Mouse (Mus musculus) gastrocnemius, postnatal 36 days (tissue): ENCODE results near the gene E130309D02Rik. TPM values are rescaled to one million over a fixed set of nuclear protein-coding genes. Genes with fewer than 3 reads are reported as not detected.

Experiments
- DNase-seq, 2 experiments: peaks; one replicate each; pipeline ENCODE4 v3.0.0; 2022
- intact Hi-C: fragments of 180-260 bp; cut with DNase I; formaldehyde crosslinking; loops from one replicate; pipeline ENCODE4 v1.15.1; 2025
- total RNA-seq, 2 experiments: library from RNA; stranded (reverse); gene quantifications; 2 replicates each; pipeline ENCODE4 v1.2.3; 2021

E130309D02Rik gene
- total RNA-seq, 2 experiments from 2014 or later = 8.9 to 10.3 TPM

GRCm38 (mm10) chr5:143314183-143314729 is 904 bp downstream of the E130309D02Rik start:
- intact Hi-C loops = no loop called here
- no peak for DNase-seq

DNA sequence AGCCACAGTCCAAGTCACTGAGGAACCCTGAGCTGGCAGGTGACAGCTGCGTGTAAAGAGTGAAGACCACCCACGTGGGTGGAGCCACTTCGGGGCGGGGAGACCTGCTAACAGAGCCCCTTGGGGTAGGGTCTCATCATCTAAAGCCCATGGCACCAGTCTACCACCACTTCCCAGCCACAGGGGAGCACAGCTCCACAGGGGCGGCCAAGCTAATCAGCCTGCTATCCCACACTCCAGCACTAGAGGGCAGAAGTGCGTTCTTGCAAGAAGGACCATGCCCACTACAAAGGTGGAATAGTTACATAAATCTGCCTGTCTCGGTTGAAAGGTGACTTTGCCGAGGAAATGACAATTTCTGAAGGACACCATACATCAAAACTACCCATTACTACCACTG is 3.3 kb downstream of the E130309D02Rik start:
- intact Hi-C loops = no loop called here
- DNase-seq = peak; percentile 53 to 66

GRCm38 (mm10) chr5:143309916-143310315 is 5.2 kb downstream of the E130309D02Rik start:
- intact Hi-C loops = no loop called here
- no peak for DNase-seq

DNA sequence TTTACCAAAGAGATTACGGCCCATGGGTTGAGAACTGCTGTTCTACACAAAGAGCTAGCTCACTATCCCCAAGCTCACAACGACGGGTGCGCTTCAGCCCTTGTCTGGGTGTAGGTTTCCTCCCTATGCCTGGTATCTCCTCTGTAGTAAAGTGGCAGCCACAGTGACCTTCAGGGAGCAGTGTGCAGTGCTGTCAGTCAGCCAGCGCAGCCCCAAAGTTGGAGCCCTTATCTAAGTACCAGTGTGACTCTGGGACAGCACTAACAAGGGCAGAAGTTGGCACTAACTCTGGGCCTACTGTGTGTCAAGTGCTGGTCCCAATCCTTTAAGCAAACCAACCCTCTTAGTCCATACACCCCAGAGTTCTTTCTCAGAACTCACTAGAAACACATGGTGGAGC is 6.3 kb downstream of the E130309D02Rik start:
- no peak for DNase-seq
- intact Hi-C loops = no loop called here

DNA sequence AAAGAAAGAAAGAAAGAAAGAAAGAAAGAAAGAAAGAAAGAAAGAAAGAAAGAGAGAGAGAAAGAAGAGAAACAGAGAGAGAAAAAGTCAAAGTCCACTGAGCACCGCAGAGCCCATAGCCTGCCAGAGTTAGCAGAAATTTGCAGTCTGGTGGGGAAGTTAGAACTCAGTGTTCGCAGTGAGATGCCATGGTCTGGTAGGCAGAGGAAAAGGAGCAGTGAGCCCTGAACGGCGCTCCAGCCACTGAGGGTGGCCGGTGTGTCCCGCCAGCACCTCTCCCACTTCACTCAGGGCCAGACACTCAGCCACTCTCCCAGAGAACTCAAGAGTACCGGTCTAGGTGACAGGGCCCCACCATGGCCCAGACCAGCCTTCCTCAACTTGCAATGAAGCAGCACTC is 10.9 kb downstream of the E130309D02Rik start:
- no peak for DNase-seq
- intact Hi-C loops = no loop called here

- DNase-seq = no peak
- intact Hi-C loops = no loop called here
Observed at GRCm38 (mm10) chr5:143301296-143301695, 13.9 kb downstream of the E130309D02Rik start.

- intact Hi-C loops = no loop called here
- DNase-seq = no peak
Observed at GRCm38 (mm10) chr5:143299686-143300085, 15.5 kb downstream of the E130309D02Rik start.

GRCm38 (mm10) chr5:143298391-143298790 is 16.8 kb downstream of the E130309D02Rik start:
- DNase-seq = no peak
- intact Hi-C loops = no loop called here

DNA sequence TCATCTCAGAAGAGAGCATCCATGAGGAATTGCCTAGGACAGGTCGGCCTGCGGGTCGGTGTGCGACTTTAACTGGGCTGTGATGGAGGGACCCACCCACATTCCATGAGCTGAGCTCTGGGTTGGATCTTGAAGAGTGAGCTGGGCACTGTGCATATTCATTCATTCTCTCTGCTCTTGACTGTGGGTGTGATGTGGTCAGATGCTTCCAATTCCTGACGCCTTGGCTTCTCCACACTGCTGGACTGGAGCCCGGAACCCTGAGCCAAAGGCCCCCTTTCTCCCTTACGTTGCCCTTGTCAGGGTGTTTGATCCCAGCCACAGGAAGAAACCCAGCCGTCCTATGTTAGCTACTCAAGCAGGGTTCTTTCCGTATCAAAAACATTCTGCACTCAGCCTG is 17.2 kb downstream of the E130309D02Rik start:
- no peak for DNase-seq
- intact Hi-C loops = no loop called here

DNA sequence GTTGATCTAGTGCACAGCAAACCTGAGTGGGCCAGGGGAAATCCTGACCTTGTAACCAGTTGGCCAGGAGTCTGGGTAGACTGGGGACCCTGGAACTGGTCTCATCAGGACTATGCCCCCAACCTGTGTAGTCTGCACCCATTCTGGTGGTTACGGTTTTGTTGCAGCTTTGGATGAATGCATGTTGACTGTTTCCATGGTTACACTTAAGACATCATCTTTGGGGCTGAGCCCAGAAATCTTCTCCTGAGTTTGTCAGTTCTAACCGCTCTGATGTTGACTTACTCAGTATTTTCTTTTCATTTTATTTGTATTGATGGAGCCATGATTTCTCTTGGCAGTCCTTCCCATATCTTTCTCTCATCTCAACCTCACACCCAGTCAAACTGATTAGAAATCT is 19.8 kb downstream of the E130309D02Rik start:
- intact Hi-C loops = no loop called here
- DNase-seq = no peak

- intact Hi-C loops = loop anchor here (5.0 kb wide), 1 partner anchor 1353 kb away; no protein-coding TSS in a partner anchor
- DNase-seq = no peak
Observed at GRCm38 (mm10) chr5:143294862-143295261, 20.3 kb downstream of the E130309D02Rik start.

DNA sequence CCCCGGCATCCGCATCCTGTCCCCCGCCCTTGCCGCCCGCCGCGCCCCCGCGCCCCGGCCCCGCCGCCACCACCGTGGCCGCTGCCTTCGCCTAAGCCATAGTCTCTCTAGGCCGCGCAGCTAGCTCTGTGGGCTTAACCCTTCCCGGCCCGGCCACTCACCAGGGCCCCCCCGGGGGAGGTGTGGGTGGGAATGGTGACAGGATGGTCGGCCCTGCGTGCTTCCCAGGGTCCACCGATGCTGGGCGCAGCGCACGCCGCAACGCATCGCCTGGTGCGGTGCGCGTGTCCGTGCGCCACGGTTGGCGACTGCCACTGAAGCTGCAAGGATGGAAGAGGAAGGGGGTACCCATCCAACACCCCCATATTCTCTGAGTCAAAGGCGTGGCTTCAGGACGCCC is 21.8 kb downstream of the E130309D02Rik start, which contains the start of gene Zfp853:
Gene Zfp853, minus strand, starts transcription at position 220 of the 400 bp plus-strand sequence.
- intact Hi-C loops = loop anchor here (5.0 kb wide), 1 partner anchor 1351 kb away; no protein-coding TSS in a partner anchor
- DNase-seq = no peak

GRCm38 (mm10) chr5:143292879-143293278 is 22.3 kb downstream of the E130309D02Rik start:
- no peak for DNase-seq
- intact Hi-C loops = loop anchor here (5.0 kb wide), 1 partner anchor 1351 kb away; no protein-coding TSS in a partner anchor

GRCm38 (mm10) chr5:143289299-143289698 is 25.9 kb downstream of the E130309D02Rik start:
- no peak for DNase-seq
- intact Hi-C loops = no loop called here

DNA sequence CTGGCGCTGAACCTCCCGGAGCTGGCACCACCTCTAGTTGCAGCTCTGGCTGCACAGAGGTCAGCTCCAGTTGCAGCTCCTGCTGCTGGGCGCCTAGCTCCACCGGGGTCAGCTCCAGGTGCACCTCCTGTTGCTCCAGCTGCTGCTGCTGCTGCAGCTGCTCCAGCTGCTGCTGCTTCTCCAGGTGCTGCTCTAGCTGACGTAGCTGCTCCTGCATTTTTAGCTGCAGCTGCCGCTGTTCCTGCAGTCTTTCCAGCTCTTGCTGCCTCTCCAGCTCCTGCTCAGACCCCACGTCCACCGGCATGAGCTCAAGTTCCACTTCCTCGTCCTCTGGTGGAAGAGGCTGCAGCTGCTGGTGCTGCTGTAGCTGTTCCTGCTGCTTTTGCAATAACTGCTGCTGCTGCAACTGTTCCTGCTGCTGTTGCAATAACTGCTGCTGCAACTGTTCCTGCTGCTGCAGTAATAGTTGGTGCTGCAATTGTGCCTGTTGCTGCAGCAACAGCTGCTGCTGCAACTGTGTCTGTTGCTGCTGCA is 26.7 kb downstream of the E130309D02Rik start:
- intact Hi-C loops = no loop called here
- DNase-seq = no peak

DNA sequence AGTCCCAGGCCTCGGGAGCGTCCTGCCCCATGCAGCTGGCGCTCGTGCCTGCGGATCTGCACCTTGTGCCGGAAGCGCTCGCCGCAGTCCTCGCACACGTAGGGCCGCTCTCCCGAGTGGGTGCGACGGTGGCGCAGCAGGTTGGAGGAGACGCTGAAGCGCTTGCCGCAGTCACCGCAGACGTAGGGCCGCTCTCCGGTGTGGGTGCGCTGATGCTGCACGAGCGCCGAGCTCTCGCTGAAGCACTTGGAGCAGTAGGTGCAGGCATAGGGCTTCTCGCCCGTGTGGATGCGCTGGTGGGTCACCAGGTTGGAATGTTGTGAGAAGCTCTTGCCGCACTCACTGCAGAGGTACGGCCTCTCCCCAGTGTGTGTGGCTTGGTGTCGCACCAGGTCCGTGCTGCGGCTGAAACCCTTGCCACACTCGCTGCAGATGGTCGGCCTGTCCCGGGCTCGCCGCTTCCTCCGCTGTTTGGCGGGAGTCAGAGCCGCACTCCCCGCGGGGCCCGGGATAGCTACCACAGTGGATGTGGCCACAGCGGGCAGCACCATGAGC is 27.3 kb downstream of the E130309D02Rik start:
- intact Hi-C loops = no loop called here
- DNase-seq = no peak

GRCm38 (mm10) chr5:143284762-143285161 is 30.4 kb downstream of the E130309D02Rik start:
- DNase-seq = no peak
- intact Hi-C loops = no loop called here

DNA sequence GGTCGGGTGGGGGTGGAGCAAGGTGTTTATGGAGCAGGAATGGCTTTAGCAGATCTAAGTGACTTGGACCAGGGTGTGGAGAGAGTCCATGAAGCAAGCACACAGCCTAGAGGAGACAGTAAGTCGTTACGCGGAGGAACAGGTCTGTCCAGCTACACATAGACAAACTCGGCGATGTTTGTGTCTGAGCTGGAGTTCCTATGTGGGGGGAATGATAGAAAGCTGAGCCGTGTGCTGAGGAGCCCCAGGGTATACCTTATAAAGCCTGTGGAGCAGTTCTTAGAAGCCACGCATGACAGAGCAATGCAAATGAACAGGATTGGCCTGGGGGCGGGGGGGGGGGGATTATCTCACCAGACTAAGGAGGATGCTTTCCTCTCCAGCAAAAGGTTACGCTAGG is 35.9 kb downstream of the E130309D02Rik start:
- intact Hi-C loops = no loop called here
- DNase-seq = no peak

GRCm38 (mm10) chr5:143275761-143276160 is 39.4 kb downstream of the E130309D02Rik start:
- no peak for DNase-seq
- intact Hi-C loops = no loop called here

DNA sequence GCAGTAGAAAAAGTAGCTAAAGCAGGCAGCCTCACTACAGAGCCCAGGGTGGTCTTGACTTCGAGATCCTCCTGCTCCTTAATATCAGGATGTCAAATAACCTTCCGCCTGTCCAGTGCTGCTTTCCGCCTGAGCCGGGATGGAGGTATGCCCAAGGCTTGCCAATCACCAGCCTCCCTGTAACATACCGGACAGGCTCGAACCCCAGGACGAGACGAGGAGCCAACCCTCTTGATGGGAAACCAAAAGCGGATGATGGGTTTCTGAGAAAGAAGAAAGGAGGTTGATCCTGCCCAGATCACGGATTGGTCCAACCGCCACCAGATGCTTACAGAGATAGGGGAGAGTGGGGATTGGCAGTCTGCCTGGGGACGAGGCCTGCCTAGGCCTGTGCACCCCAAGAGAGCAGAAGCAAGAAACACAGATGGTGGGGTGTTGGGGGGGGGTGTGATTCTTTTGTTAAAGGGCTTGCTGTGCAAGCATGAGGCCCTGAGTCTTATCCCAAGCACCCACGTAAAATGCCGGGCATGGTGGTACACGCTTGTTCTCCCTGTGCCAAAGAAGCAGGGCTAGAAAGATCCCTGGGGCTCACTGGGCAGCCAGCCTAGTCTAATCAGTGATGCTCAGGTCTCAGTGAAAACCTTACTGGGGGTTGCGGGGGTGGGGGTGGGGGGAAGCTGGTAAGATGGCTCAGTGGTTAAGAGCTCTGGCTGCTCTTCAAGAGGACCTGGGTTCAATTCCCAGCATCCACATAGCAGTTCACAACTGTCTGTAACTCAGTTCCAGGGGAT is 42.4 kb downstream of the E130309D02Rik start:
- intact Hi-C loops = no loop called here
- DNase-seq = no peak

DNA sequence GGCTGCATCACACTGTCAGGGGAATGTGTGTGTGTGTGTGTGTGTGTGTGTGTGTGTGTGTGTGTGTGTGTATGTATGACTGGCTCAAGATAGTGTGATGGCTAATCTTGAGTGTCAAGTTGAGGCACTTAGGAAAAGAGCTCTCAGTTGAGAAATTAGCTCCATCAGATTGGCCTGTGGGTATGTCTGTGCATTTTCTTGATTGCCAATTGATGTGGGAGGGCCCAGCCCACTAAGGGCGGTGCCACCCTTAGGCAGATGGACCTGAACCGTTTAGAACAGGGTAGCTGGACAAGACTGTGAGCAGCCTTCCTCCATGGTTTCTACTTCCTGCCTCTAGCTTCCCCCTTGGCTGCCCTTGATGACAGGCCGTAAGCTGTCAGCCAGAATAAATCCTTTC is 43.1 kb downstream of the E130309D02Rik start:
- intact Hi-C loops = no loop called here
- DNase-seq = no peak
